ENCODE assay signal across 8 mouse cellular contexts in the genomic region with DNA sequence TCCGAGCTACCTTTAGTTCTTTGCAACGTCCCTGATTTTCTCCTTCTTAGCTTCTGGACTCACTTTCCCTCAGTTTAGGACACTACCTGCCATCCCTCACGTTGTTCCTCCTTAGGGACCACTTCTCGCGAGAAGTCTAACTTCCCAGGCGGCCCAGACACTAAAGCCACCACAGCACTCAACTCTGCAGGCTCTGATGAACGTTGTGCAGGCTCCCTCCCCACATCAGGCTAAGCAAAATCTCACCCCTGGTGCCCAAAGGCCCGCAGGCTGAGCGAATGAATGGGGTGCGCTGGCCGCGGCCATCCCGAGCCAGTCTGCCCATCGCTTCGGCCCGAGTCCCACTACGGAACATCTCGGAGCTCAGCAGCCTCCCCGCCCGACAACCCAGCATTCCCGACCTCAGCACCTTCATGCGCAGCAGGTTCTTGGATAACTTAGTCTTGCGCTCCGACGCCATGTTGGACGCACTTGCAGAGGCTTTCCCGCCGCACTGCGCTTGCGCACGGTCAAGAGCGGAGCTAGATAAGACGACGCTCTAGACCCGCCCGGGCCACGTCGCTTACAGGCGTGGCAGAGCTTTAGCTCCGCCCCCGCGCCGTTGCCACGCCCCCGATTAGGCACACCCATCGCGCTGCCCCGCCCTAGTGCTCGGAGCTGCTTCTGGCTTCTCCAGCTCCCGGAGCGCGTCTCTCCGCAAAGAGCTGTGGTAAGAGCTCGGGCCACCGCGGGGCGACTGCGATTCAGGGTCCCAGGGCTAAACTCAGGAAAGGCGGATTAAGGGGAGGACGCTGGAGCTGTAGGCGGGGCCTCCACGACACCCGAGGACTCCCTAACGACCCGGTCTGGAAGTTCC. TPM values are rescaled to one million over a fixed set of nuclear protein-coding genes. Genes with fewer than 3 reads are reported as not detected.
DNase-seq lines count a peak whose midpoint lies in the region; ATAC-seq lines count a peak whose summit lies in the region.

TSS of gene Mphosph6 (minus strand) at position 501 of the 856 bp plus-strand sequence.

- H3K4me1 ChIP-seq in hindbrain, embryonic 14.5 days (replicated peaks; ENCODE audit: control insufficient read depth, insufficient read depth, low read length), result peaks cover 9% of the 10 kb centered on the region

- H3K36me3 ChIP-seq in hindbrain, embryonic 14.5 days (replicated peaks; ENCODE audit: control insufficient read depth, insufficient read depth), result peaks cover 25% of the 10 kb centered on the region

- no peaks in the 10 kb centered on the region for H3K27me3 ChIP-seq in hindbrain, embryonic 14.5 days (ENCODE audit: control insufficient read depth, insufficient read depth, low read length)

- peak within 1 kb of the TSS; percentile 65 for H3K4me3 ChIP-seq in hindbrain, embryonic 14.5 days (replicated peaks; ENCODE audit: low read length)

- DNase-seq in R1 (ENCODE audit: low read depth, low spot score), result peak; percentile 98
- DNase-seq in cerebellum, postnatal 25 days, result peak; percentile 94 to 98
- peak; percentile 86 to 92 for DNase-seq in frontal cortex, postnatal 25 days (ENCODE audit: low spot score in 2 of 2)
- DNase-seq in hindbrain, embryonic 14.5 days (ENCODE audit: low spot score), result peak; percentile 99
- peak; percentile 92 to 93 for DNase-seq in layer of hippocampus, postnatal 36 days
- peak; percentile 98 for DNase-seq in lung, postnatal 36 days
- peak; percentile 99 for DNase-seq in retina, postnatal 1 day
- peak; percentile 86 to 91 for DNase-seq in urinary bladder, adult 18-20 months (ENCODE audit: low spot score in 2 of 2)

- peak within 1 kb of the TSS; percentile 79 for H3K4me2 ChIP-seq in hindbrain, embryonic 14.5 days (replicated peaks)

- under 1% methylated on average over 65 of the region's 65 CpGs for WGBS in hindbrain, embryonic 14.5 days

- ATAC-seq in hindbrain, embryonic 14.5 days (ENCODE audit: low FRiP score), result peak; percentile 99

- H3K9ac ChIP-seq in hindbrain, embryonic 14.5 days, result peak within 1 kb of the TSS; percentile 72

- H3K27ac ChIP-seq in hindbrain, embryonic 14.5 days, result peak within 1 kb of the TSS; percentile 81

- H3K9me3 ChIP-seq in hindbrain, embryonic 14.5 days (ENCODE audit: control insufficient read depth, low read length), result no peaks in the 10 kb centered on the region

RNA-seq across cellular contexts. Expression of gene Mphosph6, which starts in this region (rescaled TPM):
- 28.1 and 30.8 TPM in 2 replicates for polyA plus RNA-seq in hindbrain, embryonic 14.5 days (2014; fragmentation: Nextera tagmentation; extraction: Ambion mirVana)
- total RNA-seq in layer of hippocampus, postnatal 36 days (2021), result 10 to 100 TPM; 21.3 to 23.4 TPM

Comparison
In these comparisons a context has a peak if more than half of its experiments do, and no peak if none do; other contexts are left out.
1. Peak in every context shown above with its lines: DNase-seq, ATAC-seq, H3K4me3 ChIP-seq and H3K27ac ChIP-seq.